Mouse (Mus musculus): ENCODE results near the gene Ackr2.

DNA sequence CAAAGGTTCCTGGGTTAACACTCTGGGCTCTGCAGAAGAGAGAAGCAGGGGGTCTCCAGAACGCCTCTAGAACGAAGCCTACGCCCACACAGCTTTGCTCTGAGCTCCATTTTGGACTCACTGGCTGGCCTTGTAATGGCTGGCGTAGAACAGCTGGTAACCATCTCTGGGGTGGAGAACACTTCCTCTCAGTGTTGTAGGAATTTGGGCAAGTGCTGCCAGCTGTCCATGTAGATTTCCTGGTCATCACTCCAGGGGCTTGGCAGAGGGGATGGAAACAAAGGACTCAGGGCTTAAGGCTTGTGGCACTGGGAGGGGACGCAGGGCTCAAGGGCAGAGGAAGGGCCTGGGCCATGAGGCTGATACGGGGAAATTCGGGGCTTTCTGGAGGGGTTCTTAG lies 3.7 kb upstream of the Ackr2 start:
- TF ChIP-seq CTCF (IDR thresholded peaks at IDR 0.05; ENCODE audit: control insufficient read depth, insufficient read depth, insufficient replicate concordance, low read depth, low read length) (no peak), POLR2A (IDR thresholded peaks at IDR 0.05; ENCODE audit: control insufficient read depth, low read depth, low read length) (no peak)
